Mouse (Mus musculus) heart, embryonic 14.5 days (tissue): ENCODE results near the gene Prl7b1. TPM values are rescaled to one million over a fixed set of nuclear protein-coding genes. Genes with fewer than 3 reads are reported as not detected.

Experiments used
- ATAC-seq: fragments of 200-750 bp; cut with Nextera tagmentation; 2 replicates; pipeline ENCODE4 v1.8.0; 2017; ENCODE audit warnings: low read depth, moderate TSS enrichment; ENCODE audit not compliant: insufficient number of reproducible peaks, insufficient read depth, low FRiP score
- H3K27ac ChIP-seq, 2 experiments: fragments of 200-500 bp in 1 of 2; fragments of 300-500 bp in 1 of 2; sonication (generic) in 1 of 2; replicated peaks in 1 of 2; 2 replicates each; pipeline ENCODE4 v1.5.1; 2012 to 2014; ENCODE audit warnings: low read depth in 2 of 2, low read length in 2 of 2, control low read depth in 1 of 2, mild to moderate bottlenecking in 1 of 2, mixed read lengths in 1 of 2; ENCODE audit not compliant: control insufficient read depth in 1 of 2, insufficient read depth in 1 of 2
- H3K27me3 ChIP-seq: fragments of 300-500 bp; sonication (generic); 2 replicates; pipeline ENCODE4 v1.6.1; 2014; ENCODE audit warnings: mild to moderate bottlenecking, low read length, control low read depth; ENCODE audit not compliant: control insufficient read depth, insufficient read depth
- H3K36me3 ChIP-seq: fragments of 300-500 bp; sonication (generic); 2 replicates; pipeline ENCODE4 v1.6.1; 2014; ENCODE audit warnings: mild to moderate bottlenecking, control low read depth, low read length, mixed read lengths; ENCODE audit not compliant: control insufficient read depth, insufficient read depth
- H3K4me1 ChIP-seq, 2 experiments: fragments of 200-500 bp in 1 of 2; fragments of 300-500 bp in 1 of 2; sonication (generic) in 1 of 2; 2 replicates each; pipeline ENCODE4 v1.6.1; 2012 to 2014; ENCODE audit warnings: low read length in 2 of 2, control low read depth in 1 of 2, mixed read lengths in 1 of 2; ENCODE audit not compliant: control insufficient read depth in 2 of 2, insufficient read depth in 2 of 2
- H3K4me2 ChIP-seq: fragments of 300-500 bp; sonication (generic); 2 replicates; pipeline ENCODE4 v1.6.1; 2014; ENCODE audit warnings: mild to moderate bottlenecking, low read length
- H3K4me3 ChIP-seq, 2 experiments: fragments of 200-500 bp in 1 of 2; fragments of 300-500 bp in 1 of 2; sonication (generic) in 1 of 2; 2 replicates each; pipeline ENCODE4 v1.5.1; 2012 to 2014; ENCODE audit warnings: low read length in 2 of 2, mild to moderate bottlenecking in 2 of 2, control low read depth in 1 of 2, low read depth in 1 of 2, moderate library complexity in 1 of 2; ENCODE audit not compliant: control insufficient read depth in 1 of 2, insufficient read depth in 1 of 2
- H3K9ac ChIP-seq: fragments of 300-500 bp; sonication (generic); 2 replicates; pipeline ENCODE4 v1.6.1; 2014; ENCODE audit warnings: mild to moderate bottlenecking, low read length
- H3K9me3 ChIP-seq: fragments of 300-500 bp; sonication (generic); 2 replicates; pipeline ENCODE4 v1.6.1; 2016; ENCODE audit warnings: low read length, control low read depth; ENCODE audit not compliant: control insufficient read depth
- WGBS: fragments of 180-500 bp; shearing (Covaris S2); extraction: QIAGEN DNeasy Blood & Tissue Kit; methylation state at CpG from one replicate; pipeline ENCODE4 v1.1.7; 2014; 5-methylcytosine and 5-hydroxymethylcytosine counted together
- polyA plus RNA-seq: library from polyadenylated mRNA; unstranded; fragments of >200 nt; fragmentation: Nextera tagmentation; extraction: Ambion mirVana; gene quantifications from 2 replicates; pipeline ENCODE4 v1.2.1, GENCODE M21; 2014

Prl7b1 gene
- not detected in 2 replicates for polyA plus RNA-seq

- no peak within 1 kb of the TSS for H3K27ac ChIP-seq
- no peaks in the 10 kb centered on the region for H3K9me3 ChIP-seq
- H3K27me3 ChIP-seq, result no peaks in the 10 kb centered on the region
- H3K9ac ChIP-seq, result no peak within 1 kb of the TSS
- 57% methylated on average over 4 of the region's 4 CpGs for WGBS
- no peak within 1 kb of the TSS for H3K4me3 ChIP-seq
- H3K4me1 ChIP-seq, result no peaks in the 10 kb centered on the region
- no peak within 1 kb of the TSS for H3K4me2 ChIP-seq
- H3K36me3 ChIP-seq, result no peaks in the 10 kb centered on the region
- ATAC-seq, result no peak
These were observed at the start of gene Prl7b1 for GRCm38 (mm10) chr13:27610482-27610881. Gene Prl7b1 (minus strand): TSS chr13:27610582.

- H3K27ac ChIP-seq, result no peak within 1 kb of the TSS
- no peak within 1 kb of the TSS for H3K9ac ChIP-seq
- H3K4me1 ChIP-seq, result no peaks in the 10 kb centered on the region
- WGBS, result 100% methylated on average over 3 of the region's 3 CpGs
- no peak within 1 kb of the TSS for H3K4me2 ChIP-seq
- no peaks in the 10 kb centered on the region for H3K27me3 ChIP-seq
- H3K9me3 ChIP-seq, result no peaks in the 10 kb centered on the region
- no peak for ATAC-seq
- no peaks in the 10 kb centered on the region for H3K36me3 ChIP-seq
- H3K4me3 ChIP-seq, result no peak within 1 kb of the TSS
These were observed 32.0 kb upstream of the Prl7b1 start, which contains the start of gene Prl7a1 for GRCm38 (mm10) chr13:27642393-27642792. Gene Prl7a1 (minus strand): TSS chr13:27642493.

- H3K4me3 ChIP-seq, result no peak within 1 kb of the TSS
- no peaks in the 10 kb centered on the region for H3K4me1 ChIP-seq
- no peak within 1 kb of the TSS for H3K4me2 ChIP-seq
- H3K27me3 ChIP-seq, result no peaks in the 10 kb centered on the region
- H3K9me3 ChIP-seq, result no peaks in the 10 kb centered on the region
- H3K36me3 ChIP-seq, result no peaks in the 10 kb centered on the region
- WGBS, result 71% methylated on average over 2 of the region's 2 CpGs
- H3K9ac ChIP-seq, result no peak within 1 kb of the TSS
- no peak for ATAC-seq
- no peak within 1 kb of the TSS for H3K27ac ChIP-seq
These were observed 28.3 kb downstream of the Prl7b1 start, which contains the start of gene Prl8a1 for GRCm38 (mm10) chr13:27582071-27582470. Gene Prl8a1 (minus strand): TSS chr13:27582171.

- Histone ChIP-seq H3K27me3 (no peaks in the 10 kb centered on the region), H3K4me3 (no peak within 1 kb of the TSS), H3K36me3 (no peaks in the 10 kb centered on the region), H3K9me3 (no peaks in the 10 kb centered on the region), H3K4me1 (no peaks in the 10 kb centered on the region), H3K4me2 (no peak within 1 kb of the TSS), H3K27ac (no peak within 1 kb of the TSS), H3K9ac (no peak within 1 kb of the TSS)
- WGBS, result 66% methylated on average over 2 of the region's 2 CpGs
- ATAC-seq, result no peak
These were observed 45.9 kb downstream of the Prl7b1 start, which contains the start of gene Prl8a9 for GRCm38 (mm10) chr13:27564506-27564905. Gene Prl8a9 (minus strand): TSS chr13:27564606.

- Histone ChIP-seq H3K9ac (no peak overlapping the region), H3K27me3 (no peaks in the 10 kb centered on the region), H3K4me1 (no peaks in the 10 kb centered on the region), H3K4me2 (no peak overlapping the region), H3K36me3 (no peaks in the 10 kb centered on the region), H3K9me3 (no peaks in the 10 kb centered on the region), H3K27ac (no peak overlapping the region), H3K4me3 (no peak overlapping the region)
- ATAC-seq, result no peak
These were observed 57.0 kb downstream of the Prl7b1 start for GRCm38 (mm10) chr13:27553336-27553735.

Other genes with a start within 250 kb of the Prl7b1 start
- not detected in 2 replicates for gene Prl2b1, start 219.7 kb downstream of the Prl7b1 start, polyA plus RNA-seq
- gene Prl8a6, start 171.9 kb downstream of the Prl7b1 start, polyA plus RNA-seq, result not detected in 2 replicates
- not detected in 2 replicates for gene Prl8a8, start 97.4 kb downstream of the Prl7b1 start, polyA plus RNA-seq
- gene Prl8a9, start 46.0 kb downstream of the Prl7b1 start, polyA plus RNA-seq, result not detected in 2 replicates
- not detected in 2 replicates for gene Prl8a1, start 28.4 kb downstream of the Prl7b1 start, polyA plus RNA-seq
- gene Prl7a1, start 31.9 kb upstream of the Prl7b1 start, polyA plus RNA-seq, result not detected in 2 replicates
- not detected in 2 replicates for gene Prl7a2, start 57.5 kb upstream of the Prl7b1 start, polyA plus RNA-seq
- not detected in 2 replicates for gene Prl7d1, start 106.2 kb upstream of the Prl7b1 start, polyA plus RNA-seq
- gene Prl7c1, start 170.2 kb upstream of the Prl7b1 start, polyA plus RNA-seq, result not detected in 2 replicates
- not detected in 2 replicates for gene Prl2a1, start 191.1 kb upstream of the Prl7b1 start, polyA plus RNA-seq
- gene Prl2c1, start 238.8 kb upstream of the Prl7b1 start, polyA plus RNA-seq, result not detected in 2 replicates